Mouse (Mus musculus): Measurements from ENCODE around the gene Egf. TPM values are rescaled to one million over a fixed set of nuclear protein-coding genes. Genes with fewer than 3 reads are reported as not detected.

Egf gene
- total RNA-seq, 2 experiments from 2014 or later = 2.4 to 3.5 TPM

Small RNA genes within 50 kb of the gene (microRNA-seq; reads per million reads assigned to microRNA genes)
- gene Gm24515 (ENCODE audit: borderline number of aligned reads in 2 of 2) = 0 reads per million in 2 experiments

Other genes with a start within 250 kb of the Egf start
- gene Elovl6, start 223.0 kb downstream of the Egf start, total RNA-seq (2021) = 1 to 10 TPM in 1 of 2 experiments, under 1 TPM in 1; 0.65 to 3.6 TPM
- not detected for gene Lrit3, start 48.7 kb upstream of the Egf start, total RNA-seq (2021)
- gene Rrh, start 67.3 kb upstream of the Egf start, total RNA-seq (2021) = not detected
- 10 to 100 TPM; 13.8 to 21.3 TPM for gene Gar1, start 76.1 kb upstream of the Egf start, total RNA-seq (2021)
- 1 to 10 TPM in 1 of 2 experiments, under 1 TPM in 1; 0.92 to 1.1 TPM for gene Cfi, start 80.6 kb upstream of the Egf start, total RNA-seq (2021)
- 10 to 100 TPM; 41.2 to 53.0 TPM for gene Pla2g12a, start 123.3 kb upstream of the Egf start, total RNA-seq (2021)
- 10 to 100 TPM; 12.5 to 13.6 TPM for gene Casp6, start 146.1 kb upstream of the Egf start, total RNA-seq (2021)
- gene Mcub, start 214.9 kb upstream of the Egf start, total RNA-seq (2021) = 1 to 10 TPM; 2.4 to 2.7 TPM